Mouse (Mus musculus): ENCODE results near the gene Mrtfa.
A peak's percentile ranks its signal among the peaks of the same experiment; 100 is the strongest.

The Mrtfa gene

GRCm38 (mm10) chr15:81066976-81067375 lies 123.6 kb downstream of the Mrtfa start:
- no peak for DNase-seq (ENCODE audit: low read depth)

GRCm38 (mm10) chr15:81064661-81065060 lies 125.9 kb downstream of the Mrtfa start:
- no peak for DNase-seq (ENCODE audit: low read depth)

- peak; percentile 74 for DNase-seq (ENCODE audit: low read depth)
These were observed 126.4 kb downstream of the Mrtfa start for GRCm38 (mm10) chr15:81064143-81064542.

GRCm38 (mm10) chr15:81062616-81063015 lies 127.9 kb downstream of the Mrtfa start:
- DNase-seq (ENCODE audit: low read depth) = no peak

- DNase-seq (ENCODE audit: low read depth) = no peak
These were observed 128.4 kb downstream of the Mrtfa start for GRCm38 (mm10) chr15:81062175-81062588.

GRCm38 (mm10) chr15:81060975-81061374 lies 129.6 kb downstream of the Mrtfa start:
- DNase-seq (ENCODE audit: low read depth) = peak; percentile 51

GRCm38 (mm10) chr15:81057736-81058135 lies 132.8 kb downstream of the Mrtfa start:
- no peak for DNase-seq (ENCODE audit: low read depth)

GRCm38 (mm10) chr15:81055488-81055887 lies 135.1 kb downstream of the Mrtfa start:
- no peak for DNase-seq (ENCODE audit: low read depth)

GRCm38 (mm10) chr15:81052491-81052890 lies 138.1 kb downstream of the Mrtfa start:
- DNase-seq (ENCODE audit: low read depth) = no peak

- DNase-seq (ENCODE audit: low read depth) = no peak
These were observed 140.1 kb downstream of the Mrtfa start for GRCm38 (mm10) chr15:81050488-81050887.

- peak; percentile 80 for DNase-seq (ENCODE audit: low read depth)
These were observed 141.0 kb downstream of the Mrtfa start for GRCm38 (mm10) chr15:81049401-81050053.

- DNase-seq (ENCODE audit: low read depth) = no peak
These were observed 143.1 kb downstream of the Mrtfa start for GRCm38 (mm10) chr15:81047497-81047896.

GRCm38 (mm10) chr15:81046061-81046460 lies 144.5 kb downstream of the Mrtfa start:
- no peak for DNase-seq (ENCODE audit: low read depth)

- DNase-seq (ENCODE audit: low read depth) = peak; percentile 84
These were observed 145.2 kb downstream of the Mrtfa start for GRCm38 (mm10) chr15:81045336-81045735.

- peak; percentile 88 for DNase-seq (ENCODE audit: low read depth)
These were observed 146.1 kb downstream of the Mrtfa start for GRCm38 (mm10) chr15:81044446-81044845.

GRCm38 (mm10) chr15:81042276-81042931 lies 148.2 kb downstream of the Mrtfa start:
- DNase-seq (ENCODE audit: low read depth) = peak; percentile 73

- no peak for DNase-seq (ENCODE audit: low read depth)
These were observed 148.8 kb downstream of the Mrtfa start for GRCm38 (mm10) chr15:81041767-81042166.

GRCm38 (mm10) chr15:81038419-81038818 lies 152.1 kb downstream of the Mrtfa start:
- DNase-seq (ENCODE audit: low read depth) = no peak

GRCm38 (mm10) chr15:81035417-81036162 lies 155.0 kb downstream of the Mrtfa start:
- peak; percentile 53 for DNase-seq (ENCODE audit: low read depth)

- no peak for DNase-seq (ENCODE audit: low read depth)
These were observed 156.4 kb downstream of the Mrtfa start for GRCm38 (mm10) chr15:81034119-81034518.

GRCm38 (mm10) chr15:81032941-81033629 lies 157.5 kb downstream of the Mrtfa start:
- DNase-seq (ENCODE audit: low read depth) = peak; percentile 62

- DNase-seq (ENCODE audit: low read depth) = no peak
These were observed 158.9 kb downstream of the Mrtfa start for GRCm38 (mm10) chr15:81031611-81032010.

All from induced T-regulatory cell, adult 2 months (primary cell).